Mouse (Mus musculus): ENCODE measurements around the gene Rnasek. TPM values are rescaled to one million over a fixed set of nuclear protein-coding genes. Genes with fewer than 3 reads are reported as not detected.

Rnasek gene
- total RNA-seq, 4 experiments from 2014 or later, result 152 to 326 (median 207) TPM

GRCm38 (mm10) chr11:70235254-70235900, 4.3 kb downstream of the Rnasek start:
- DNase-seq, result no peak

GRCm38 (mm10) chr11:70234497-70234896, 5.1 kb downstream of the Rnasek start:
- no peak for DNase-seq

- no peak for DNase-seq
Measured at GRCm38 (mm10) chr11:70234037-70234436, 5.6 kb downstream of the Rnasek start.

- no peak for DNase-seq
Measured at GRCm38 (mm10) chr11:70233016-70233415, 6.6 kb downstream of the Rnasek start.

- DNase-seq, result no peak
Measured at GRCm38 (mm10) chr11:70232546-70232945, 7.1 kb downstream of the Rnasek start.

- no peak for DNase-seq
Measured at GRCm38 (mm10) chr11:70230239-70230727, 9.4 kb downstream of the Rnasek start.

- DNase-seq, result no peak
Measured at GRCm38 (mm10) chr11:70229260-70230010, 10.2 kb downstream of the Rnasek start, which contains the start of gene Bcl6b. TSS of gene Bcl6b (minus strand) at chr11:70229798.

- peak; percentile 79 for DNase-seq
Measured at GRCm38 (mm10) chr11:70228828-70229227, 10.8 kb downstream of the Rnasek start.

- DNase-seq, result no peak
Measured at GRCm38 (mm10) chr11:70227661-70228245, 11.9 kb downstream of the Rnasek start.

- DNase-seq, result no peak
Measured at GRCm38 (mm10) chr11:70227126-70227525, 12.5 kb downstream of the Rnasek start.

GRCm38 (mm10) chr11:70226602-70226890, 13.1 kb downstream of the Rnasek start:
- DNase-seq, result no peak

GRCm38 (mm10) chr11:70225798-70226601, 13.6 kb downstream of the Rnasek start:
- DNase-seq, result no peak

- DNase-seq, result no peak
Measured at GRCm38 (mm10) chr11:70223724-70224123, 15.9 kb downstream of the Rnasek start.

- DNase-seq, result no peak
Measured at GRCm38 (mm10) chr11:70221603-70222500, 17.8 kb downstream of the Rnasek start.

- peak; percentile 95 for DNase-seq
Measured at GRCm38 (mm10) chr11:70220731-70221602, 18.7 kb downstream of the Rnasek start, which contains the start of gene Slc16a13. TSS of gene Slc16a13 (minus strand) at chr11:70221064.

GRCm38 (mm10) chr11:70220323-70220722, 19.3 kb downstream of the Rnasek start:
- DNase-seq, result no peak

- no peak for DNase-seq
Measured at GRCm38 (mm10) chr11:70219873-70220272, 19.8 kb downstream of the Rnasek start.

GRCm38 (mm10) chr11:70218741-70219470, 20.7 kb downstream of the Rnasek start:
- no peak for DNase-seq

- no peak for DNase-seq
Measured at GRCm38 (mm10) chr11:70218039-70218438, 21.6 kb downstream of the Rnasek start.

- DNase-seq, result no peak
Measured at GRCm38 (mm10) chr11:70216103-70216502, 23.5 kb downstream of the Rnasek start.
